Mouse (Mus musculus) layer of hippocampus, adult 9-10 months (tissue): ENCODE data around the gene Olfr836.
"Not testable (repeated sequence)": the region's sequence is repeated elsewhere in the genome, so short reads cannot be mapped to it uniquely, and the experiment has no call there.

Experiments
- DNase-seq: peaks from one replicate; pipeline ENCODE4 v3.0.0; 2022; ENCODE audit warnings: low spot score

The Olfr836 gene

DNA sequence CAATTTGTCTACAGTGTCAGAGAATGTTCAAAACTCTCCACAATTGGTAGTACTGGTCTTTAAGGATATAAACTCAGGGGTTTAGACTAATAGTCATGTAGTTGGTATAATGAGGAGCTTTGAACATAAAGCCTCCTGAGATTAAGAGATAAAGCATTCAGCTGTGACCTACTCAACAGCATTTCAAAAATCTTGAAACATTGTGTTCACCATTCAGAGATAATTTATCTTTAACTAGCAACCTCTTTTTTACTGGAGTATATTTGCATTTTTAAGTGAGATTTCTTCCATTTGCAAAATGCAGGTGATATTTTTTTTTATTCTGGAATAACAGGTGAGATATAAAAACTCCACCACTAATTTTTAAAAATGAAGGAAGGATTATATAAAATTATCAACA lies at the start of gene Olfr836:
Gene Olfr836 (plus strand): TSS at position 301 of the 400 bp plus-strand sequence.
- no peak for DNase-seq

DNA sequence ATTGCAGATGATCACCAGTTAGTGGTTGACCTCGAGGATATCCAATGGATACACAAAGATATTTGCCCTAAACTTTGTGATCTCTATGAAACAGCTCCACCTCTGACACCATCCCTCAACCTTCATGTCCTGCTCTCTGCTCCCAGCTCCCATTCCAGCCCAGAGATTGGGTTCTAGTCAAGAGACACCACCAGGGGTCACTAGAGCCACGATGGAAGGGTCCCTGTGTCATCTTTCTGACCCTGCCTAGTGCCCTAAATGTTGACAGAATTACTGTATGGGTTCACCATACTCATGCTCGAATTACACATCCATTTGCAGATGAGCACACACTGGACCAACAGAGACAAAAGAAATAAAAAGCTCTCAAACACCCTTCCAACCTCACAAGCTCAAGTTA lies 35.2 kb upstream of the Olfr836 start:
- no peak for DNase-seq

DNA sequence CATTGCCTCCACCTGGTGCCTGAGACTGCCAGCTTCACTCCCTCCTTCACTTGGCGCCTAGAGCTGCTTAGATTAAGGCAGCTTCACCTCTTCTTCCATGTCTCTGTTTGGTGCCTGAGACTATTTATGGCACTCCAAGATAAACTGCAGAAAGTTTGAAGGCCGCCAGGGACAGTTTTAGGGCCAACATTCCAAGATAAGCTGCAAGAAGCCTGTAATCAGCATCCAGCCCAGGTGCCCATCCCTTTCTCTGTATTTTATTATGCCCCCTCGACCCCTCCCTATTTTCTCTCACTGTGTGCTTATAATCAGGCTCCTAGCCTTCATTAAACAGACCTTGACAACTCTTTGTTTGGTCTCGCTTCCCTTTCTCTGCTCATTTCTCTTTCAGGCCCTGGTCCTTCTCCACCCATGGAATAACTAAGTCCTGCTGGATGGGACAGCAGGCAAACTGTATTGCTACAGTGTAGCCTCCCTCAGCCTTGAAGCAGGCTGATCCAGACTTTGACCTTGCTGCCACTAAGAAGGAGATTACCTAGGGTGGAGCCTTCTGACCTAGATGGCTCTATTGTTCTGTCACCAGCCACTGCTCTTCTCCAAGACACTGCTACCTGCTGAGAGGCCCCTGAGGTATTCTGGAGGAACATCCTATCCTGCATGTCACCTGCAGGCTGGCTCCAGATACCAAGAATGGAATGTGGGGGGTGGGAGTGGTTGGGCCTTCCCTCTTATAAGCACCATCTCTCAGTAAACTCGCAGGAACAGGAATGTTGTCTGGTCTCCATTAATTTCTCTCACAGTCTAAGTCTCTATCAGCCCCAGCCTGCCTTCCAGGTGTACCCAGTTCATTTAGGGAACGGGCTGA lies 27.1 kb upstream of the Olfr836 start:
- not testable (repeated sequence) for DNase-seq

DNA sequence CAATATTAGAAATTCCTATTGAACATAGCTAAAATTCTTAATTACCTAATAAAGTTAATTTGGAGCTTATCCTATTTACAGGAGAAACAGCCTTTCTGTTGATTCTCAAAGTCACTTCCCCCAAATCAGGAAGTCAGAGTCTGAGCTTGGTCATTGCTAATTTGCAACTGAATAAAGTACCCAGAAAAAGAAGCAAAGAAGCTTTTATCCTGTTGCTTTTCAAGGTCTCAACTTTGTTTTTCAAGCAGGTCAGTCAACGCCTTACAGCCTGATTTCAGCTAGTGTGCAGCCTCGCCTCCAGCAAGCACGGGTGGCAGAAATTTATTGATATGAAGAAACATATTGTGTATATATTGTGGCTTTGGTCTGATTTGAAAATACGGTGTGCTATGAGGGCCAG lies 22.9 kb upstream of the Olfr836 start:
- DNase-seq = no peak

DNA sequence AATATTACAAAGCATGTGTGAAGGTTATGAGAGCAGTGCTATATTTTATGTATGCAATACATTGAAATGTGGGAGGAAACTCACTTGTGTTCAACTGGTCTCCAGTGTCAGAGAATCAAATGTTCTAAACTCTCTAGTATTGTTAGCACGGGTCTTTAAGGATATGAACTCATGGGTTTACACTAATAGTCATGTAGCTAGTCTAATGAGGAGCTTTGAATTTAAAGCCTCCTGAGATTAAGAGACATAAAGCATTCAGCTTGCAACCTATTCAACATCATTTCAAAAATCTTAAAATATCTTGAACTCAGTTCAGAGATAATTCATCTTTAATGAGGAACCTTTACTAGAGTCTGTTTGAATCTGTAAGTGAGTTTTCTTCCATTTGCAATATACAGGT lies 15.8 kb downstream of the Olfr836 start, which contains the start of gene Olfr837:
Gene Olfr837 (plus strand): TSS at position 301 of the 400 bp plus-strand sequence.
- no peak for DNase-seq
